8 mouse cellular contexts compared by ENCODE assay signal in genomic region chr2:30782312-30783290, GRCm38 (mm10). TPM values are rescaled to one million over a fixed set of nuclear protein-coding genes. Genes with fewer than 3 reads are reported as not detected.
A peak's percentile ranks its signal among the peaks of the same experiment; 100 is the strongest.
DNase-seq lines count a peak whose midpoint lies in the region; ATAC-seq and TF ChIP-seq lines count a peak whose summit lies in the region.

No protein-coding gene starts in this region.

- peak overlapping the region; percentile 37 for H3K4me3 ChIP-seq in forebrain, embryonic 10.5 days
- H3K4me3 ChIP-seq in hindbrain, postnatal 0 days (ENCODE audit: low read length) = no peak overlapping the region
- H3K4me3 ChIP-seq in midbrain, embryonic 12.5 days = peak overlapping the region; percentile 23; the same call in 1 of the 2 replicates
- H3K4me3 ChIP-seq in cerebellum, adult 2 months (replicated peaks; ENCODE audit: insufficient read depth, low read depth, low read length) = no peak overlapping the region

- no peak overlapping the region for H3K9ac ChIP-seq in hindbrain, postnatal 0 days (replicated peaks; ENCODE audit: low read length)
- H3K9ac ChIP-seq in midbrain, embryonic 12.5 days (replicated peaks) = peak overlapping the region; percentile 39

- DNase-seq in heart, adult 9 months (ENCODE audit: low spot score in 2 of 2) = peak; percentile 26 to 33
- DNase-seq in heart, postnatal 14 days = no peak
- DNase-seq in forebrain, embryonic 10.5 days (ENCODE audit: extremely low spot score, low spot score) = no peak
- DNase-seq in hindbrain, postnatal 0 days (ENCODE audit: low spot score) = no peak
- DNase-seq in left cerebral cortex, postnatal 36 days (ENCODE audit: low spot score in 2 of 2) = no peak
- DNase-seq in cerebellum, adult 2 months = no peak
- no peak for DNase-seq in adrenal gland, adult 8-10 months

- no peak for TF ChIP-seq POLR2A in cerebellum, adult 2 months (IDR thresholded peaks at IDR 0.05; ENCODE audit: borderline replicate concordance, insufficient read depth, low read length)

- H3K4me2 ChIP-seq in hindbrain, postnatal 0 days (ENCODE audit: low read depth, low read length) = peak overlapping the region; percentile 39
- peak overlapping the region; percentile 53 for H3K4me2 ChIP-seq in midbrain, embryonic 12.5 days (replicated peaks)

- H3K9me3 ChIP-seq in forebrain, embryonic 10.5 days = no peaks in the 10 kb centered on the region
- no peaks in the 10 kb centered on the region for H3K9me3 ChIP-seq in hindbrain, postnatal 0 days (ENCODE audit: low read length)
- no peaks in the 10 kb centered on the region for H3K9me3 ChIP-seq in midbrain, embryonic 12.5 days

- TF ChIP-seq CTCF in hindbrain, postnatal 0 days (IDR thresholded peaks at IDR 0.05; ENCODE audit: low read depth) = no peak
- TF ChIP-seq CTCF in cerebellum, adult 2 months (IDR thresholded peaks at IDR 0.05; ENCODE audit: borderline replicate concordance, insufficient read depth, low read depth, low read length) = no peak

- no peak; the same call in 1 of the 2 replicates for ATAC-seq in hindbrain, postnatal 0 days
- ATAC-seq in midbrain, embryonic 12.5 days (ENCODE audit: low FRiP score, low read depth) = no peak

- H3K4me1 ChIP-seq in forebrain, embryonic 10.5 days = peaks cover 90% of the 10 kb centered on the region
- peaks cover 8% of the 10 kb centered on the region; the same call in 1 of the 2 replicates for H3K4me1 ChIP-seq in hindbrain, postnatal 0 days (ENCODE audit: insufficient read depth, low read length)
- peaks cover 41% of the 10 kb centered on the region for H3K4me1 ChIP-seq in midbrain, embryonic 12.5 days
- H3K4me1 ChIP-seq in cerebellum, adult 2 months (ENCODE audit: control insufficient read depth, insufficient read depth, low read length) = no peaks in the 10 kb centered on the region

- no peaks in the 10 kb centered on the region for H3K36me3 ChIP-seq in forebrain, embryonic 10.5 days (replicated peaks)
- H3K36me3 ChIP-seq in hindbrain, postnatal 0 days (ENCODE audit: insufficient read depth, low read length) = no peaks in the 10 kb centered on the region
- H3K36me3 ChIP-seq in midbrain, embryonic 12.5 days = no peaks in the 10 kb centered on the region

- WGBS in forebrain, embryonic 10.5 days = 78% methylated on average over 8 of the region's 8 CpGs
- 71% methylated on average over 8 of the region's 8 CpGs for WGBS in hindbrain, postnatal 0 days
- 79% methylated on average over 8 of the region's 8 CpGs for WGBS in midbrain, embryonic 12.5 days
- WGBS in cerebellum, adult 2 months = 72% methylated on average over 8 of the region's 8 CpGs

- H3K27ac ChIP-seq in forebrain, embryonic 10.5 days = peak overlapping the region; percentile 90
- H3K27ac ChIP-seq in hindbrain, postnatal 0 days = no peak overlapping the region
- peak overlapping the region; percentile 74 for H3K27ac ChIP-seq in midbrain, embryonic 12.5 days (replicated peaks)
- H3K27ac ChIP-seq in cerebellum, adult 2 months (ENCODE audit: insufficient read depth, low read length) = no peak overlapping the region

- intact Hi-C loops in heart, postnatal 14 days (cut with DNase I) = no loop called here
- intact Hi-C loops in left cerebral cortex, postnatal 36 days (cut with DNase I) = no loop called here

- no peaks in the 10 kb centered on the region for H3K27me3 ChIP-seq in forebrain, embryonic 10.5 days (ENCODE audit: poor library complexity, severe bottlenecking)
- no peaks in the 10 kb centered on the region for H3K27me3 ChIP-seq in hindbrain, postnatal 0 days (ENCODE audit: insufficient read depth, low read length)
- H3K27me3 ChIP-seq in midbrain, embryonic 12.5 days = peaks cover 6% of the 10 kb centered on the region; the same call in 1 of the 2 replicates
- no peaks in the 10 kb centered on the region for H3K27me3 ChIP-seq in cerebellum, adult 2 months (ENCODE audit: control insufficient read depth, insufficient read depth, low read length)

RNA-seq across cellular contexts. Expression of gene 1700001O22Rik, which starts 20.9 kb away (rescaled TPM):
- total RNA-seq in heart, postnatal 14 days (2021) = 1 to 10 TPM in 1 of 2 experiments, under 1 TPM in 1; 0.57 to 1.0 TPM
- polyA plus RNA-seq in forebrain, embryonic 10.5 days (2016; fragmentation: Nextera tagmentation; extraction: Ambion mirVana) = 3.3 and 4.8 TPM in 2 replicates
- total RNA-seq in hindbrain, postnatal 0 days (2014; rRNA removed) = 0.75 and 2.4 TPM in 2 replicates
- polyA plus RNA-seq in hindbrain, postnatal 0 days (2015; fragmentation: Nextera tagmentation; extraction: Ambion mirVana) = 1.8 and 2.6 TPM in 2 replicates
- polyA plus RNA-seq in midbrain, embryonic 12.5 days (2016; fragmentation: Nextera tagmentation; extraction: Ambion mirVana) = 2.4 and 2.6 TPM in 2 replicates
- 1 to 10 TPM; 6.7 to 8.5 TPM for total RNA-seq in left cerebral cortex, postnatal 36 days (2021)
- polyA plus RNA-seq in cerebellum, adult 2 months (2012; rRNA removed) = 3.8 and 4.7 TPM in 2 replicates
- 1 to 10 TPM; 3.6 to 6.2 (median 5.7) TPM for total RNA-seq in adrenal gland, adult 8-10 months (2022)

RNA-seq across cellular contexts. Expression of gene Ntmt1, which starts 25.0 kb away (rescaled TPM):
- 10 to 100 TPM; 30.0 to 34.5 TPM for total RNA-seq in heart, postnatal 14 days (2021)
- 124 and 131 TPM in 2 replicates for polyA plus RNA-seq in forebrain, embryonic 10.5 days (2016; fragmentation: Nextera tagmentation; extraction: Ambion mirVana)
- total RNA-seq in hindbrain, postnatal 0 days (2014; rRNA removed) = 79.5 and 96.3 TPM in 2 replicates
- polyA plus RNA-seq in hindbrain, postnatal 0 days (2015; fragmentation: Nextera tagmentation; extraction: Ambion mirVana) = 95.9 and 99.6 TPM in 2 replicates
- polyA plus RNA-seq in midbrain, embryonic 12.5 days (2016; fragmentation: Nextera tagmentation; extraction: Ambion mirVana) = 103 and 110 TPM in 2 replicates
- total RNA-seq in left cerebral cortex, postnatal 36 days (2021) = 10 to 100 TPM; 35.4 to 36.3 TPM
- 37.1 and 37.8 TPM in 2 replicates for polyA plus RNA-seq in cerebellum, adult 2 months (2012; rRNA removed)
- total RNA-seq in adrenal gland, adult 8-10 months (2022) = 10 to 100 TPM; 40.1 to 77.8 (median 49.1) TPM

RNA-seq across cellular contexts. Expression of gene Asb6, which starts 47.5 kb away (rescaled TPM):
- 1 to 10 TPM; 7.9 to 9.0 TPM for total RNA-seq in heart, postnatal 14 days (2021)
- polyA plus RNA-seq in forebrain, embryonic 10.5 days (2016; fragmentation: Nextera tagmentation; extraction: Ambion mirVana) = 47.5 and 51.2 TPM in 2 replicates
- 49.1 and 53.5 TPM in 2 replicates for total RNA-seq in hindbrain, postnatal 0 days (2014; rRNA removed)
- 36.6 and 37.4 TPM in 2 replicates for polyA plus RNA-seq in hindbrain, postnatal 0 days (2015; fragmentation: Nextera tagmentation; extraction: Ambion mirVana)
- 40.3 and 41.0 TPM in 2 replicates for polyA plus RNA-seq in midbrain, embryonic 12.5 days (2016; fragmentation: Nextera tagmentation; extraction: Ambion mirVana)
- 10 to 100 TPM; 36.1 to 39.8 TPM for total RNA-seq in left cerebral cortex, postnatal 36 days (2021)
- 46.6 and 52.6 TPM in 2 replicates for polyA plus RNA-seq in cerebellum, adult 2 months (2012; rRNA removed)
- total RNA-seq in adrenal gland, adult 8-10 months (2022) = 10 to 100 TPM; 32.9 to 41.3 (median 33.4) TPM

RNA-seq across cellular contexts. Expression of gene Prrx2, which starts 52.2 kb away (rescaled TPM):
- total RNA-seq in heart, postnatal 14 days (2021) = 1 to 10 TPM in 1 of 2 experiments, under 1 TPM in 1; 0.80 to 1.2 TPM
- polyA plus RNA-seq in forebrain, embryonic 10.5 days (2016; fragmentation: Nextera tagmentation; extraction: Ambion mirVana) = 27.7 and 31.9 TPM in 2 replicates
- total RNA-seq in hindbrain, postnatal 0 days (2014; rRNA removed) = 6.7 and 7.2 TPM in 2 replicates
- polyA plus RNA-seq in hindbrain, postnatal 0 days (2015; fragmentation: Nextera tagmentation; extraction: Ambion mirVana) = 5.0 and 5.6 TPM in 2 replicates
- 19.8 and 24.9 TPM in 2 replicates for polyA plus RNA-seq in midbrain, embryonic 12.5 days (2016; fragmentation: Nextera tagmentation; extraction: Ambion mirVana)
- total RNA-seq in left cerebral cortex, postnatal 36 days (2021) = 1 to 10 TPM; 1.0 to 2.8 TPM
- 1.7 and 2.1 TPM in 2 replicates for polyA plus RNA-seq in cerebellum, adult 2 months (2012; rRNA removed)
- total RNA-seq in adrenal gland, adult 8-10 months (2022) = 1 to 10 TPM in 2 of 4 experiments, under 1 TPM in 2; 0.59 to 2.2 (median 1.3) TPM

Comparison
In these comparisons a context has a peak if more than half of its experiments do, and no peak if none do; other contexts are left out.
1. DNase-seq: peak in heart, adult 9 months (2 of 2); none in heart, postnatal 14 days (0 of 2), forebrain, embryonic 10.5 days (single experiment), hindbrain, postnatal 0 days (single experiment), left cerebral cortex, postnatal 36 days (0 of 2), cerebellum, adult 2 months (0 of 2) and adrenal gland, adult 8-10 months (single experiment).
2. H3K27ac ChIP-seq: peak in forebrain, embryonic 10.5 days (single experiment) and midbrain, embryonic 12.5 days (single experiment); none in hindbrain, postnatal 0 days (single experiment) and cerebellum, adult 2 months (single experiment).
3. H3K4me3 ChIP-seq: peak in forebrain, embryonic 10.5 days (single experiment) and midbrain, embryonic 12.5 days (single experiment); none in hindbrain, postnatal 0 days (single experiment) and cerebellum, adult 2 months (single experiment).